Mouse (Mus musculus) adrenal gland, adult (tissue): ENCODE measurements around the gene Gca.

Experiments used
- DNase-seq, 2 experiments: peaks; one replicate each; pipeline ENCODE4 v3.0.0; 2022 to 2023; ENCODE audit warnings: low spot score in 1 of 2; ENCODE audit not compliant: inconsistent age in 2 of 2

The Gca gene

GRCm38 (mm10) chr2:62664135-62664670 is at the start of gene Gca:
TSS of gene Gca (plus strand) at chr2:62664285.
- peak; percentile 81 to 92 for DNase-seq

- no peak for DNase-seq
Measured at GRCm38 (mm10) chr2:62618934-62619341, 45.1 kb upstream of the Gca start.

- no peak for DNase-seq
Measured at GRCm38 (mm10) chr2:62619679-62620078, 44.4 kb upstream of the Gca start.

GRCm38 (mm10) chr2:62623024-62623441 is 41.1 kb upstream of the Gca start:
- DNase-seq = no peak

- peak in 1 of 2 experiments; percentile 66 for DNase-seq
Measured at GRCm38 (mm10) chr2:62627728-62628127, 36.4 kb upstream of the Gca start.

- no peak for DNase-seq
Measured at GRCm38 (mm10) chr2:62628356-62628755, 35.7 kb upstream of the Gca start.

- DNase-seq = peak in 1 of 2 experiments; percentile 71
Measured at GRCm38 (mm10) chr2:62630446-62630845, 33.6 kb upstream of the Gca start.

- no peak for DNase-seq
Measured at GRCm38 (mm10) chr2:62639869-62640268, 24.2 kb upstream of the Gca start.

- peak; percentile 32 to 77 for DNase-seq
Measured at GRCm38 (mm10) chr2:62643405-62644305, 20.4 kb upstream of the Gca start.

- DNase-seq = no peak
Measured at GRCm38 (mm10) chr2:62644891-62645290, 19.2 kb upstream of the Gca start.

GRCm38 (mm10) chr2:62645475-62645874 is 18.6 kb upstream of the Gca start:
- DNase-seq = peak in 1 of 2 experiments; percentile 20

- peak; percentile 69 to 91 for DNase-seq
Measured at GRCm38 (mm10) chr2:62646014-62646645, 18.0 kb upstream of the Gca start, which contains the start of gene Ifih1. TSS of gene Ifih1 (minus strand) at chr2:62646255.

GRCm38 (mm10) chr2:62646671-62647289 is 17.3 kb upstream of the Gca start:
- DNase-seq = no peak

- DNase-seq = no peak
Measured at GRCm38 (mm10) chr2:62651890-62652289, 12.2 kb upstream of the Gca start.

- no peak for DNase-seq
Measured at GRCm38 (mm10) chr2:62652466-62652865, 11.6 kb upstream of the Gca start.

GRCm38 (mm10) chr2:62654519-62655338 is 9.4 kb upstream of the Gca start:
- DNase-seq = peak; percentile 42 to 79

GRCm38 (mm10) chr2:62656072-62656471 is 8.0 kb upstream of the Gca start:
- no peak for DNase-seq

GRCm38 (mm10) chr2:62660565-62660964 is 3.5 kb upstream of the Gca start:
- DNase-seq = no peak

- DNase-seq = no peak
Measured at GRCm38 (mm10) chr2:62662560-62662959, 1.5 kb upstream of the Gca start.

GRCm38 (mm10) chr2:62664839-62665238 is 754 bp downstream of the Gca start:
- no peak for DNase-seq
